Mouse (Mus musculus) megakaryocyte-erythroid progenitor cell, adult 5-6 weeks (primary cell): ENCODE data around the gene Rasl10a. TPM values are rescaled to one million over a fixed set of nuclear protein-coding genes. Genes with fewer than 3 reads are reported as not detected.

Experiments
- total RNA-seq, 2 experiments: library from RNA; stranded (forward) in 1 of 2; stranded (reverse) in 1 of 2; fragments of 200-1000, 215-1000 nt in 1 of 2; fragments of >200 nt in 1 of 2; fragmentation: Nextera tagmentation in 1 of 2; gene quantifications; 2 replicates each; pipeline ENCODE4 v1.2.3; 2014 to 2017

Rasl10a gene
- total RNA-seq, 2 experiments from 2014 or later = not detected

Other genes with a start within 250 kb of the Rasl10a start
- 39.0 and 45.3 TPM in 2 replicates for gene Nf2, start 208.6 kb upstream of the Rasl10a start, total RNA-seq (2014; fragmentation: Nextera tagmentation)
- 68.1 and 86.7 TPM in 2 replicates for gene Nf2, start 208.6 kb upstream of the Rasl10a start, total RNA-seq (2017)
- 12.1 and 17.8 TPM in 2 replicates for gene Nipsnap1, start 184.2 kb upstream of the Rasl10a start, total RNA-seq (2014; fragmentation: Nextera tagmentation)
- gene Nipsnap1, start 184.2 kb upstream of the Rasl10a start, total RNA-seq (2017) = 11.6 and 13.7 TPM in 2 replicates
- 38.3 and 51.3 TPM in 2 replicates for gene Thoc5, start 162.8 kb upstream of the Rasl10a start, total RNA-seq (2014; fragmentation: Nextera tagmentation)
- gene Thoc5, start 162.8 kb upstream of the Rasl10a start, total RNA-seq (2017) = 66.9 and 68.5 TPM in 2 replicates
- 21.1 and 23.4 TPM in 2 replicates for gene Nefh, start 110.1 kb upstream of the Rasl10a start, total RNA-seq (2014; fragmentation: Nextera tagmentation)
- gene Nefh, start 110.1 kb upstream of the Rasl10a start, total RNA-seq (2017) = 30.0 and 43.5 TPM in 2 replicates
- 136 and 160 TPM in 2 replicates for gene Ap1b1, start 71.3 kb upstream of the Rasl10a start, total RNA-seq (2014; fragmentation: Nextera tagmentation)
- gene Ap1b1, start 71.3 kb upstream of the Rasl10a start, total RNA-seq (2017) = 116 and 165 TPM in 2 replicates
- 0.87 and 4.4 TPM in 2 replicates for gene Gas2l1, start 7.2 kb downstream of the Rasl10a start, total RNA-seq (2014; fragmentation: Nextera tagmentation)
- 1.3 TPM in 1 of 2 replicates, not detected in the other for gene Gas2l1, start 7.2 kb downstream of the Rasl10a start, total RNA-seq (2017)
- gene Rhbdd3, start 40.8 kb downstream of the Rasl10a start, total RNA-seq (2014; fragmentation: Nextera tagmentation) = 12.7 and 33.4 TPM in 2 replicates
- 22.3 and 25.9 TPM in 2 replicates for gene Rhbdd3, start 40.8 kb downstream of the Rasl10a start, total RNA-seq (2017)
- gene Ewsr1, start 41.1 kb downstream of the Rasl10a start, total RNA-seq (2014; fragmentation: Nextera tagmentation) = 450 and 540 TPM in 2 replicates
- 724 and 794 TPM in 2 replicates for gene Ewsr1, start 41.1 kb downstream of the Rasl10a start, total RNA-seq (2017)
- 3.2 and 4.9 TPM in 2 replicates for gene Emid1, start 94.1 kb downstream of the Rasl10a start, total RNA-seq (2014; fragmentation: Nextera tagmentation)
- 3.4 and 5.2 TPM in 2 replicates for gene Emid1, start 94.1 kb downstream of the Rasl10a start, total RNA-seq (2017)
- 1.1 and 3.0 TPM in 2 replicates for gene Kremen1, start 203.4 kb downstream of the Rasl10a start, total RNA-seq (2014; fragmentation: Nextera tagmentation)
- gene Kremen1, start 203.4 kb downstream of the Rasl10a start, total RNA-seq (2017) = 1.1 and 2.1 TPM in 2 replicates